Mouse (Mus musculus): ENCODE measurements around the gene Akr1b8. TPM values are rescaled to one million over a fixed set of nuclear protein-coding genes. Genes with fewer than 3 reads are reported as not detected.
"Not testable (repeated sequence)": the region's sequence is repeated elsewhere in the genome, so short reads cannot be mapped to it uniquely, and the experiment has no call there.

Akr1b8 gene
- total and polyA plus RNA-seq, 3 experiments: 3.3 to 4.8 (median 3.5) TPM

DNA sequence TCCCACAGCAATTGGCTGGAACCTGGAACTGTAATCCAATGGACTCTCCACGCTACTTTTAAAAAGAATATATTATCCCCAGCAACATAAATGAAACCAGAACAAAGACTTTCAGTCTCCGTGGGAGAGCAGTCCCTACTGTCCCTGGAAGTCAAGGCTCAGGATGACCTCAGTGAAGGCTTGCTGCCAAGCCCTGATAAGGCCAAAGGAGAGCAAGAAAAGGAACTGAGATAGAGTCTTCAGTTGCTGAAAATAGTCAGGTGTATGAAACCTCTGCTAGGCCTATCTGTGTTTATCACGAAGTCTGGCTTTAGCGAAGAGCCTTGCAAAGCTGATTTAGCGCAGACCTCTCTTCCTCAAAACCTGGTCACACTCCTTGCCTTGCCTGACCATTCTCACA, 22.5 kb upstream of the Akr1b8 start:
- Histone ChIP-seq H3K27me3 (ENCODE audit: control insufficient read depth, insufficient read depth, low read length) (no peaks in the 10 kb centered on the region), H3K79me2 (replicated peaks; ENCODE audit: control insufficient read depth, insufficient read depth, low read length) (no peaks in the 10 kb centered on the region), H3K36me3 (ENCODE audit: control insufficient read depth, insufficient read depth, low read length) (no peaks in the 10 kb centered on the region), H3K4me1 (ENCODE audit: control insufficient read depth, insufficient read depth, low read length) (no peaks in the 10 kb centered on the region; the same call in 1 of the 2 replicates), H3K4me3 (no peak overlapping the region), H3K9ac (ENCODE audit: low read depth, low read length) (no peak overlapping the region), H3K27ac (no peak overlapping the region)
- WGBS: 26% methylated on average over 5 of the region's 5 CpGs
- no peak for DNase-seq
- intact Hi-C loops (cut with DNase I): no loop called here
- no peak for TF ChIP-seq EP300 (IDR thresholded peaks at IDR 0.05; ENCODE audit: insufficient read depth, low read depth, low read length)
- no peak for TF ChIP-seq CTCF (IDR thresholded peaks at IDR 0.05)
- no peak for TF ChIP-seq POLR2A (IDR thresholded peaks at IDR 0.05; ENCODE audit: insufficient read depth, low read depth, low read length)

DNA sequence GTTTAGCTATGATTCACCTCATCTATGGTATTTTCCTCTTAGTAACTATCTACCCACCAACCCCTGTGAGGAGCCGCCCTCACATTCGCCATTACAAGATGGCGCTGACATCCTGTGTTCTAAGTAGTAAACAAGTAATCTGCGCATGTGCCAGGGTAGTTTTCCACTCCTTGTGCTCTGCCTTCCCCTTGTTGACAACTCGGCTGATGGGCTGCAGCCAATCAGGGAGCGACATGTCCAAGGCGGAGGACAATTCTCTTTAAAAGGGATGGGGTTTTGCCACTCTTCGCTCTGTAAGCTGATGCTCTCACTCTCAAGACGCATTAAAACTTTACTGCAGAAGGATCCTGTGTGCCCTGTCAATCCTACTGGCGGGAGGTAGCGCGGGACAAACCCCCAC, 22.1 kb upstream of the Akr1b8 start:
- DNase-seq; H3K9ac ChIP-seq (ENCODE audit: low read depth, low read length); intact Hi-C loops (cut with DNase I); H3K4me1 ChIP-seq (ENCODE audit: control insufficient read depth, insufficient read depth, low read length); H3K27me3 ChIP-seq (ENCODE audit: control insufficient read depth, insufficient read depth, low read length); H3K27ac ChIP-seq; H3K36me3 ChIP-seq (ENCODE audit: control insufficient read depth, insufficient read depth, low read length); H3K79me2 ChIP-seq (replicated peaks; ENCODE audit: control insufficient read depth, insufficient read depth, low read length); H3K4me3 ChIP-seq: not testable (repeated sequence)
- 89% methylated on average over 12 of the region's 12 CpGs for WGBS

DNA sequence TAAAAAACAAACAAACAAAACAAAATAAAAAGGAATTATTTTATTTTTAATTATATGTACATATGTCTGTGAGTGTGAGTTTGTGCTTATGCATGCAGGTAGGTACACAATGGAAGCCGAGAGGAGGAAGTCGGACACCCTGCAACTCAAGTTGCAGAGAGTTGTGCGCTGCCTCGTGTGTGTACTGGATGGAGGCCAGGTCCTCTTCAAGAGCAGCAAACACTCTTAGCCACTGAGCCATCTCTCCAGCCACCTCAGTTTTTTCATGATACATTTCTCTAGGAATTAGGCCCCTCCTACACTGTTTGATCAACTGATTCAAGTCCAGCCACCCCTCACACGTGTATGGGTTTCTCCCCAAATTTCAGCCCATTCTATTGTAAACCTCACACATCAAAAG, 19.2 kb upstream of the Akr1b8 start:
- TF ChIP-seq CTCF (IDR thresholded peaks at IDR 0.05) (no peak), EP300 (IDR thresholded peaks at IDR 0.05; ENCODE audit: insufficient read depth, low read depth, low read length) (no peak), POLR2A (IDR thresholded peaks at IDR 0.05; ENCODE audit: insufficient read depth, low read depth, low read length) (no peak)
- Histone ChIP-seq H3K79me2 (replicated peaks; ENCODE audit: control insufficient read depth, insufficient read depth, low read length) (no peaks in the 10 kb centered on the region), H3K9ac (ENCODE audit: low read depth, low read length) (no peak overlapping the region), H3K4me3 (no peak overlapping the region), H3K4me1 (ENCODE audit: control insufficient read depth, insufficient read depth, low read length) (no peaks in the 10 kb centered on the region; the same call in 1 of the 2 replicates), H3K27ac (no peak overlapping the region), H3K36me3 (ENCODE audit: control insufficient read depth, insufficient read depth, low read length) (no peaks in the 10 kb centered on the region), H3K27me3 (ENCODE audit: control insufficient read depth, insufficient read depth, low read length) (no peaks in the 10 kb centered on the region)
- WGBS: 56% methylated on average over 5 of the region's 5 CpGs
- no peak for DNase-seq
- intact Hi-C loops (cut with DNase I): no loop called here

DNA sequence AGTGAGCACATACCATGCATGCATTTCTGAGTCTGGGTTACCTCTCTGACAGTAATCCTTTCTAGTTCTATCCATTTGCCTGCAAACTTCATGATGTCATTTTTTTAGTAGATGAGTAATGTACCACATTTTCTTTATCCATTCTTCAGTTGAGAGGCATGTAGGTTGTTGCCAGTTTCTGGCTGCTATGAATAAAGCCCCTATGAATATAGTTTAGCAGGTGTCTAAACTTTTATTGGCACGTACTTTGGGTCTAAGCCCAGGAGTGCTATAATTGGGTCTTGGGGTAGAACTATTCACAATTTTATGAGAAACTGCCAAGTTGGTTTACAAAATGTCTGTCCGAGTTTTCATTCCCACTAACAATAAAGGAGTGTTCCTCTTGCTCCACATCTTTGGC, 16.1 kb upstream of the Akr1b8 start:
- DNase-seq: no peak

DNA sequence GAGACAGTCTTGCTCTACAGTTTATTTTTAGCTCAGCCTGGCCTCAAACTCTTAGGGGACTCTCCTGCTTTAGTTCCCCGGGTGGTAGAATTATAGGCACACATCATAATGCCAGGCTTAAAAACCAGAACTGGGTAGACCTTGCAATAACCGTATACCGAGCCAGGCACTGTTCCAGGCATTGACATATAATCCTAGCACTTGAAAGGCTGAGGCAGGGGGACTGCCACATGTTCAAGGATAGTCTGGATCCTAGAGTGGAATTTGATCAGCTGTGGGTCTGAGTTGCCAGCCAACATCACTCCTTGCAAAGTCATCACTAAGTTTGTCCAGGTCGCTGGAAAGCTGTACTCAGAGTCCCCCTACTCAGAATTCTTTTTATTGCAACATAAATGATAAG, 11.9 kb upstream of the Akr1b8 start:
- intact Hi-C loops (cut with DNase I): loop anchor here (2.0 kb wide), 1 partner anchor 21 kb away; no protein-coding TSS in a partner anchor
- no peak for DNase-seq
- Histone ChIP-seq H3K27me3 (ENCODE audit: control insufficient read depth, insufficient read depth, low read length) (no peaks in the 10 kb centered on the region), H3K79me2 (replicated peaks; ENCODE audit: control insufficient read depth, insufficient read depth, low read length) (no peaks in the 10 kb centered on the region), H3K27ac (no peak overlapping the region), H3K9ac (ENCODE audit: low read depth, low read length) (no peak overlapping the region), H3K4me3 (no peak overlapping the region), H3K36me3 (ENCODE audit: control insufficient read depth, insufficient read depth, low read length) (no peaks in the 10 kb centered on the region), H3K4me1 (ENCODE audit: control insufficient read depth, insufficient read depth, low read length) (no peaks in the 10 kb centered on the region)
- 68% methylated on average over 4 of the region's 4 CpGs for WGBS
- TF ChIP-seq EP300 (IDR thresholded peaks at IDR 0.05; ENCODE audit: insufficient read depth, low read depth, low read length) (no peak), POLR2A (IDR thresholded peaks at IDR 0.05; ENCODE audit: insufficient read depth, low read depth, low read length) (no peak), CTCF (IDR thresholded peaks at IDR 0.05) (no peak)

More for the DNA sequence above, 16.1 kb upstream of the Akr1b8 start:
- TF ChIP-seq CTCF (IDR thresholded peaks at IDR 0.05) (no peak), POLR2A (IDR thresholded peaks at IDR 0.05; ENCODE audit: insufficient read depth, low read depth, low read length) (no peak), EP300 (IDR thresholded peaks at IDR 0.05; ENCODE audit: insufficient read depth, low read depth, low read length) (no peak)
- Histone ChIP-seq H3K4me1 (ENCODE audit: control insufficient read depth, insufficient read depth, low read length) (no peaks in the 10 kb centered on the region), H3K79me2 (replicated peaks; ENCODE audit: control insufficient read depth, insufficient read depth, low read length) (no peaks in the 10 kb centered on the region), H3K9ac (ENCODE audit: low read depth, low read length) (no peak overlapping the region), H3K27ac (no peak overlapping the region), H3K27me3 (ENCODE audit: control insufficient read depth, insufficient read depth, low read length) (no peaks in the 10 kb centered on the region), H3K4me3 (no peak overlapping the region), H3K36me3 (ENCODE audit: control insufficient read depth, insufficient read depth, low read length) (no peaks in the 10 kb centered on the region)
- WGBS: 60% methylated on average over 2 of the region's 2 CpGs
- intact Hi-C loops (cut with DNase I): no loop called here

DNA sequence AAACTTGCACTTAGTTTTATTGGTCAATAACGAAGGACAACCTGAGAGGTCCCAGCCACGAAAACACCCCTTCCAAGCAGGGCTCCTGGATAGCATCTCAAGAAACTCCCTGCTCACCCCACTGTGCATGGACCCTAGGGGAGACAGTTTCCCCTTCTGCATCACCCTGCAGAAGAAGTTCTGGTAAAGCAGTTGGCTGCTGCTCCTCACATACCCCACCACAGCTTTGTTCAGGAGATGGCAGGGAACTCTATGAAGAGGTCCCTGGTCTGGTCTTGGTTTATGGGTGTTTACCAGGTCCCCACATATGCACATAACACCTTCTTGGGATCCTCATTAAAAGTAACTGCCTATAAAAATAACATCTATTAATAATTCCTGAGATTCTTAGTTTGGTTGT, 11.4 kb upstream of the Akr1b8 start:
- no peak for TF ChIP-seq CTCF (IDR thresholded peaks at IDR 0.05)
- TF ChIP-seq POLR2A (IDR thresholded peaks at IDR 0.05; ENCODE audit: insufficient read depth, low read depth, low read length): no peak
- TF ChIP-seq EP300 (IDR thresholded peaks at IDR 0.05; ENCODE audit: insufficient read depth, low read depth, low read length): no peak
- Histone ChIP-seq H3K27me3 (ENCODE audit: control insufficient read depth, insufficient read depth, low read length) (no peaks in the 10 kb centered on the region), H3K36me3 (ENCODE audit: control insufficient read depth, insufficient read depth, low read length) (no peaks in the 10 kb centered on the region), H3K4me3 (no peak overlapping the region), H3K9ac (ENCODE audit: low read depth, low read length) (no peak overlapping the region), H3K4me1 (ENCODE audit: control insufficient read depth, insufficient read depth, low read length) (no peaks in the 10 kb centered on the region), H3K27ac (no peak overlapping the region), H3K79me2 (replicated peaks; ENCODE audit: control insufficient read depth, insufficient read depth, low read length) (no peaks in the 10 kb centered on the region)
- no peak for DNase-seq
- WGBS: 97% methylated on average over 2 of the region's 2 CpGs
- intact Hi-C loops (cut with DNase I): loop anchor here (2.0 kb wide), 1 partner anchor 22 kb away; no protein-coding TSS in a partner anchor

All from heart, adult 2 months (tissue).